Mouse (Mus musculus): ENCODE data around the gene Rabgap1l.

DNA sequence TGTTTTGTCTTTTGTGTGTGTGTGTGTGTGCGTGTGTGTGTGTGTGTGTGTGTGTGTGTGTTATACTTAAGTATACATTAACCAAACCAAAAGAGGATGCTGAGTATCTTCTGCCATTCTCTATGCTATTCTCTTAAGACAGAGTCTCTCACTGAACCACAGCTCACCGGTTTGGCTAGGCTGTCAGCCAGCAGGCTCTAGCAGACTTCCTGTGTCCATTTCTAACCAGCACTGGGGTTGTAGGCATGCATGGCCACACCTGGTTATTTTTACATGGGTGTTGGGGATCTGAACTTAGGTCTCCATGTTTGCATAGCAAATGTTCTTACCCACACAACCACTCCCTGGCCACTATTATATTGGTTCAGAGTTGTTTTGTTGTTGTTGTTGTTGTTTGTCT, 2.0 kb upstream of the Rabgap1l start:
- TF ChIP-seq CTCF (IDR thresholded peaks at IDR 0.05; ENCODE audit: low read depth, low read length): no peak
- no peak for TF ChIP-seq GATA1 (IDR thresholded peaks at IDR 0.05; ENCODE audit: borderline replicate concordance, low read length)
- TF ChIP-seq POLR2AphosphoS5 (IDR thresholded peaks at IDR 0.05; ENCODE audit: insufficient replicate concordance, low read depth, low read length): no peak
- TF ChIP-seq GATA2 (IDR thresholded peaks at IDR 0.05; ENCODE audit: borderline replicate concordance, low read depth, low read length): no peak
- no peak for TF ChIP-seq TAL1 (conservative IDR thresholded peaks at IDR 0.05; ENCODE audit: low read depth, low read length)

All from G1E (cell line).